Mouse (Mus musculus) frontal cortex, postnatal 36 days (tissue): ENCODE results near the gene Yy1.
A peak's percentile ranks its signal among the peaks of the same experiment; 100 is the strongest.

ENCODE experiments used
- DNase-seq, 2 experiments: peaks; one replicate each; pipeline ENCODE4 v3.0.0; 2022; ENCODE audit warnings: low spot score in 2 of 2

Gene Yy1

DNA sequence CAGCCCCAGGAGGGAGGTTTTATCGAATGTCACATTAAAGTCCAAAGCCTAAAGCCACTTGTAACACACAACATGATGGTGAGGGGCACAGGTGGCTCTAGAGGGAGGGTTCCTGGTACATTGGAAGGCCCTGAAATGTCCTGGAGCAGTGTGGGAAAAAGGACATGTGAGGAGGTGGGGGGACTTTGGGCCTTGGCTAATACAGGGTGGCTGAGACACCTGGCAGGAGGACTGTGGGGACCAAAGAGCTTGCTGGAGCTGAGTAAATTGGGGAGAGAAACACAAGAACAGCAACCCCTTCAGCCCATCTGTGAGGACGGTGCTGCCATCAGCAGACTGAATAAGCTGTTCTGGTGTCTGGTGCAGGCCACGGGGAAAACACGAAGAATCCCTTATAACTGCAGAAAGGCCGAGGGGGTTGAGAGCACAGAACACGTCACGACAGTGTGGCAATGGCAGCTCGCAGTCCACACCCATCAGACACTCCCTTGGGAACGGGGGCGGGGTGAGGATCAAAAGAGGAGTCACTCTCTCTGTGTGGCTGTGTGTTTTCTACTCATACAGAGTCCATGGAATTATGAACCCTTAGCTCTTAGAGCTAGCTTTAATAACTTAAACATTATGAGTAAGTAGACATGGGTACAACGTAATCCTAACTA, 24.4 kb upstream of the Yy1 start:
- no peak for DNase-seq

DNA sequence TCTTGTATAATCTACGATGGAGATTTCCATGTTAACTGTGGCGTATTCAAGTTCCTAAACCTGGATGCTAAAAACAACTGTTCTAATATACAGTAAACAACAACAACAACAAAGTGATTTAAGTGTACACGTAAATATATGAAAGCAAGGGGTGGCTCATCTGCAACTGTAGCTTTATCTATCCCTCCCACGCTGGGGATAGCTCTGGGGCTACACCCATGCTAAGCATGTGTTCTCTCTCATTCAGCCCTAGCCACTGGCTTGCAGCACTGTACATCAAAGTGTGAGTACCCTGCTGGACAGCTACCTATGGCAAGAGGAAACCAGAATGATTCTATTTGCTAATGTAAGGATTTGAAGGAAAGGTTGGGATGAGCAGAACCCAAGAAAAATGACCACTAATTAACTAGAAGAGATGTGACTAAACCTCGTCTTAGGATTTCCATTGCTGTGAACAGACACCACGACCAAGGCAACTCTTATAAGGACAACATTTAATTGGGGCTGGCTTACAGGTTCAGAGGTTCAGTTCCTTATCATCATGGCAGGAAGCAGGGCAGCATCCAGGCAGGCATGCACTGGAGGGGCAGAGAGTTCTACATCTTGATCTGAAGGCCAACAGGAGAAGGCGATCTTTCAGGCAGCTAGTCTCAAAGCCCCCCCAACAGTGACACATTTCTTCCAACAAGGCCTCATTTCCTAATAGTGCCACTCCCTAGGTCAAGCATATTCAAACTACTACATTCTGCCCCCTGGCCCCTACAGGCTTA, 12.5 kb upstream of the Yy1 start:
- DNase-seq = no peak

DNA sequence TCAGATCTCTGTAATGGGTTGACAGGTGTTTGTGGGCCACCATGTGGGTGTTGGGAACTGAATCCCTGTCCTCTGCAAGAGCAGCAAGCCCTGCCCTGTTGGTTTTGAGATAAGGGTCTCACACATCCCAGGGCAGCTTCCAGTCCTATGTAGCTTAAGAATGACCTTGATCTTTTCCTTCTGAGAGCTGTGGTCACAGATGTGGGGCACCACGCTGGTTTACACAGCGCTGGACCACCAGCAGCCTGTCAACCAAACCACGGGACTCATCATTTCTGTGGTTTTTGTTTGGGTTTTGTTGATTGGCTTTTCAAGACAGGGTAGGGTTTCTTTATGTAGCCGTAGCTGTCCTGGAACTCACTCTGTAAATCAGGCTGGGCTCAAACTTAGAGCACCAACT, 7.6 kb upstream of the Yy1 start:
- no peak for DNase-seq

DNA sequence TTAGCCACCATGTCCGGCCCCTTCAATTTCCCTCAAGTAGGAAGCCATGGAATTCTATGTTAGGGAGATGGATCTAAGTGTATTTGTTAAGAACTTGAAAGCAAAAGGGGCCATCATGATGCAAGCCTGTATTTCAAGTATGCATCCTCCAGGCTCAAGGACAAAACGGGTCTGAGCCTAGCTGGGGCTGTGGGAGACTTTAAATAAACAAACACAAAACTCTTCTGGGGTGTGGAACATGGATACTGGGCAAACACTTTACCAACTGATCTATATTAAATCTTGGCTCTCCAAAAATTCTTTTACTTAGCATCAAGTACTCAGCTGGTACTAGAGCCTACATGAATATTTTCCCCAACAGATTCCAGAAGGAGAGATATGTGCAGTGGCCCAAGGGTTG, 5.4 kb upstream of the Yy1 start:
- DNase-seq = no peak

DNA sequence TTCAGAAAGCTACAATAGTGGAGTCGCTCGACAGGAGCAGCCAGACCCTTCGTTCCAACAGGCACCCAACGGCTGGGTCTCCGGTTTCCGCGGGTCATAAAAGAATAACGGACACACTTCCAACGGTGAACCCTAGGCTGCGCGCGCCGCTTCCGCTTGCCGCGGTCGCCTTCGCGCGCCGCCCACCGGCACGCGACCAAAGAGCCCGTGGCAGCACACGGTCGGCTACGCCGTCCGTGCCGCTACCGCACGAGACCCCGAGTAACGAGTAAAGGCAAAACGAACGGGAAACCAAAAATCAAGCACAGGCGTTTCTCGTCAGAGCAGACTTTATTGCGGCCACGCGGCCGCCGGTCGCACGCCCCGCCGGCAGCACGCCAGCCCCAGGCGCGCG, 624 bp upstream of the Yy1 start:
- peak; percentile 68 to 80 for DNase-seq

DNA sequence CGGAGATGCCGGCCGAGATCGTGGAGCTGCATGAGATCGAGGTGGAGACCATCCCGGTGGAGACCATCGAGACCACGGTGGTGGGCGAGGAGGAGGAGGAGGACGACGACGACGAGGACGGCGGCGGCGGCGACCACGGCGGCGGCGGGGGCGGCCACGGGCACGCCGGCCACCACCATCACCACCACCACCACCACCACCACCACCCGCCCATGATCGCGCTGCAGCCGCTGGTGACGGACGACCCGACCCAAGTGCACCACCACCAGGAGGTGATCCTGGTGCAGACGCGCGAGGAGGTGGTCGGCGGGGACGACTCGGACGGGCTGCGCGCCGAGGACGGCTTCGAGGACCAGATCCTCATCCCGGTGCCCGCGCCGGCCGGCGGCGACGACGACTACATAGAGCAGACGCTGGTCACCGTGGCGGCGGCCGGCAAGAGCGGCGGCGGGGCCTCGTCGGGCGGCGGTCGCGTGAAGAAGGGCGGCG, 724 bp downstream of the Yy1 start:
- DNase-seq = peak; percentile 19 to 26

DNA sequence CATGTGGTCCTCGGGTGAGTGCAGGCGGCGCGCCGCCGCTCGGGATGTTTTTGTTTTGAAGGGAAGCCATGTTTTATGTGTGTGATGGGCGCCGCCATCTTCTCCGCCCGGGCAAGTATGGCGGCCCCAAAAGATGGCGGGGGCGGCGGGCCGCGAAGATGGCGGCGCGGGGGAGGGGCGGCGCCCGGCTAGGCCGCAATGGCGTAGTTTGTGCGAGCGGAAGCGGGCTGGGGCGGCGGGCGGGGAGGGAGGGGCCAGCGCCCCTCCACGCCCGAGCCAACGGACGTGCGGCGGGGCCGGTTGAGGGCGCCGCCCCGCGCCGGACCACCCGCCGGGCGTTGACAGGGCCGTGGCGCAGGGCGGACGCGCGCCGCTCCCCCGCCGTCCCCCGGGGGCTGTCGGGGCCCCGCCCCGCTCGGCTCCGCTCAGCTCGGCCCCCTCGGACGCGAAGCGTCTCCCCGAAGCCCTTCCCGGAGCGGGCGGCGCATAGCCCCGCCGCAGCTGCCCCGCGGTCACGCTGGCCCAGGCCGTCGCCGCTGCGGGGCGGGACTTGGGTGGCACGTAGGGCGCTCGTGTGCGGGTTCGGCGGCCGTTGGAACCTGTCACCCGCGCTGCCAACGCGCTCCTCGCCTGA, 1.4 kb downstream of the Yy1 start:
- peak; percentile 71 to 73 for DNase-seq

DNA sequence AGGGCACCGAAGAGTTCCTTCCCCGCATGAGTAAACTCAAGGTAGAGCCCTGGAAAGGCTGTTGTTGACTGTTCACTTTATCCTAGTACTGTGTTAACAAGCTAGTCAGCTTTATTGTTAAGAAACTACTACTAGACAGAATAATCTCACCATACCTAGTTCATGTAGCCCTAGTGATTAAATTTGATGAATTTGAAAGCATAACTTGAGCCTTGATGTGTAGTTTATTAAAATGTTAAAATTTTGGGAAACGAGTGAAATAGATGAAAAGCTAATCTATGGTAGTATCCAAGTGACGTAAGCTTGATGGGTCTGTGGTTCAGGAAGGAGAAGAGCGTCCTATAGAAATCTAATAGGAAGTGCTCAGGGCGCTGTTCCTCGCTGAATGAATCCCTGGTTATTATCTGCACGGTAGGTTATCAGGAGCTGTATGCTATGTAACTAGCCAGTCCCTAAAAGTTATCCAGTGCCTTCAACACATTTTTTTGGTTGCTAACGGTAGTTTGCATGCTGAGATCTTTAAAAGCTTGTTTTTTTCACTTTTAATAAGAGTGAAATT, 2.3 kb downstream of the Yy1 start:
- DNase-seq = no peak

DNA sequence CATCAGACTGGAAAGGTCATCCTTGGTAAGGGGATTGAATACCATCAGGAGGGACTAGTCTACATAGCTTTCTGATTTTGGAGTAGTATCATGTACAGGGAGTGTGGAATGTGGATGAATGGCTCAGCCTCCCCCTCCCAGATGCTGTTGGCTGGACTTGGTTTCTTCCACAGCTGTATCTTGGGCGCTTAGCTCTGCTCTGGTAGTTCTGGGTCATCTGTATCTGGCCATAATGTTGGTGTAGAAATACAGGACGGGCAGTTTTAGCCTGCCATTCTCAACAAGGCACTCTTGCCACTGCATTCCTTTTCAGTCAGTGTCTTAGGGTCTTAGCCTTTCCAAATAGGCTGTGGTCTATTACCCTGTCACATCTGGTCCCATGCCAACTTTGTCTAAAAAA, 8.8 kb downstream of the Yy1 start:
- DNase-seq = no peak

DNA sequence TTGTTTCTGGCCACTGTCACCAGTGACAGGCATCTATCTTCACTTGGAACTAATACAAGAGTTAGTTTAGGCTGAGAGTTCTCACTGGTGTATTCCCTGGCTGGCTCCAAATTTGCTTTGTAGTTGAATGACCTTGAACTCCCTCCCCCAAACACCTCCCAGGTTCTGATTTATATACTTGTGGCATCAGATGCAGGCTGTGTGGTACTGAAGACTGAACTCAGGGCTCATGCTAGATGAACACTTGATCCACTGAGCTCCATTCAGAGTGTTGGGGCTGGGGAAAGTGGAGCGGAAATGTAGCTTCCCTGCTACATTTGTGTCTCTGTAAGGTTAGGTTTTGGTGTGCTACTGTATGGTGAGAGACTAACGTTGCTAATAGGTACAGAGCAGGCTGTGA, 11.6 kb downstream of the Yy1 start:
- no peak for DNase-seq

DNA sequence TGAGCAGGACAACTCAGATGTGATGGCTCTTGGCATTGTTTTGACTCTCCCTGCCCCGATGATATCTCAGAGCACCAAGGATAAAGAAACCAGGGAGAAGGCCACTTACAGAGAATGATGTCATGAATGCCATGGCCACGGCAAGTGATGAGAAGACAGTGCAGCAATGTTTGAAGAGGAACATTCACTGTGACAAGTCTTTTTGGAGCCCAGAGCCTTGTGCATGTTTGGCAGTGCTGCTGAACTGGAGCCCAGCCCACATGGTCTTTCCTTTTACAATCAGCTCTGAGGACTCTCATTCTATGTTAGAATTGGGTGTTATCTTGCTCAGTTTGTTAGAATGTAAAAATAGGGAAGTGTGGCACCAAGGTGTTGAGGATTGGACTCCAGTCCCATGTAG, 15.7 kb downstream of the Yy1 start:
- DNase-seq = no peak

DNA sequence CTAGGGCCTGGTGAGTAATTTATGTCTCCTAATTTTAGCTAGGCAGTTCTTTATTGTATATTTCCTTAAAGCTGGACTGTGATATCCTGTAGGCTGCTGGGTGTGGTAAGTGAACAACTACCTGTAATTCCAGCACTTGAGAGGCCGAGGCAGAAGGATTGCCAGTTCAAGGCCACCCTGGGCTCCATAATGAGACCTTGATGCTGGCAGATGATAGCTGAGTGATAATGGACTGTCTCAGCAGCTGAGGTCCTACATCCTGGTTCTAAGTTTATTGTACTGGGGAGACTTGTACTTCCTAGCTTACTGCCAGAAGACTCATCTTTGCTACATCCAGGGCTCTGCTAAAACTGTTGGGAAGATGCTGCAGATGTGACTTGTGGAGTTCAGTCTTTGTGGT, 17.0 kb downstream of the Yy1 start:
- no peak for DNase-seq

DNA sequence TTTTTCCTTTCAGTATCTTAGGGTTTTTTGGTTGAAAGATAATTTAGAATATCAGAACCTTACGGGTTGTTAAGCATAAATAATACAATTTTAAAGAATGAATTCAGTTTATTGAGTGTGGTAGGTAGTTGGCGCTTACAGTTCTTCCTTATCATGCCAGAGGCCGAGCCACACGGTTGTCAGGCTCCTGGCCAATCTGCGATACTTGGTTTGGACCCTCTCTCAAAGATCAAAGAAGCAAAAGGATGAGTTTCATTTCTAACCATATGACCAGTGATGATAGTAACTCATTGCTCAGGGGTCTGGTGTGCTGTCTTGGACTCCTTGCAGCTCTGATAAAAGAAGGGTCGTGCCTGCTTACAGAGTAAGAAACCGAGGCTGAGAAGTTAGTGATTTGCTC, 17.5 kb downstream of the Yy1 start:
- no peak for DNase-seq

DNA sequence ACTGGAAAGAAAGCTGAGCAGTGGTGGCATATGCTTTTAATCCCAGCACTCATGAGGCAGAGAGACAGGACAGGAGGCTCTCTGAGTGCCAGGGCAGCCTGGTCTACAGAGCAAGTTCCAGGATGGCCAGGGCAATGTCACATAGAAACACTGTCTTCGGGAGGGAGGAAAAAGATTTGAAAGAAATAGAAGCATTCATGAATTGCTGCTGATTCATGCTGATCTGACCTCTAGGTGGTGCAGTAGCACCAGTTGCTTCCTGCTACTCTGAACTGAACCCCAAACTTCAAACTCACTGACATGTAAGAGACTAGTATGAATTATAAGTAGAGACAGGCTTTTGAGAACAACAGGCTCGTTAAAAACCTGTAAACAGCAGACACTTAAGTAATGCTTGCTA, 18.4 kb downstream of the Yy1 start:
- no peak for DNase-seq

DNA sequence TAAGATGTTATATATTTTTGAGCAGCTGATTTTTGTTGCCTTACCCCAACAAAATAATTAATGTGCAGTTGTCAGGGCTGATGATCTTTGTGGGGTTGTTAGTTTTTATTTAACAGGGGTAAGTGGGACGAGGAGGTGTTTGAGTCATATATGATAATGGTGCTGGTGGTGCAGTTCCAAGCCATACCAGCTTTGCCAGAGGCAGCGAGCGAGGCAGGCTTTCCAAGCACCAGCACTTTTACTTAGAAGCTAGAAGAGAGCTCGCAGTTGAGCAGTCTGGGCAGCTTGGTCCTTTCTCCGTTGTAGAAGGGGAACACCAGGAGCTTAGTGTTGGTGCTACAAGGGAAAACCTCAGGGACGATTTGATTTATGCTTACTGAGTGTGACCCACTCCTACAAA, 19.7 kb downstream of the Yy1 start:
- no peak for DNase-seq

DNA sequence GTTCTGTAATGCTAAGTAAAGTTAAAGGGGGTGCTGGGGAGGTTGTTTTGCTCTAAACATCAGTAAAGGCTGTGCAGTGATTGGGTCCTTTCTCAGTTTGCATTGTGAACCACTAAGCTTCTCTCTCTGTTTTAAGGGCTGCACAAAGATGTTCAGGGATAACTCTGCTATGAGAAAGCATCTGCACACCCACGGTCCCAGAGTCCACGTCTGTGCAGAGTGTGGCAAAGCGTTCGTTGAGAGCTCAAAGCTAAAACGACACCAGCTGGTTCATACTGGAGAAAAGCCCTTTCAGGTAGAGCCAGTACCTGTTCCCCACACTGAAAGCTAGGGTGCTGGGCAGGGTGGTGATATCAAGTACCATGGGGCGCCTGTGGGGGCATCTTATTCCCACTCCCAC, 21.7 kb downstream of the Yy1 start:
- DNase-seq = peak in 1 of 2 experiments; percentile 43

DNA sequence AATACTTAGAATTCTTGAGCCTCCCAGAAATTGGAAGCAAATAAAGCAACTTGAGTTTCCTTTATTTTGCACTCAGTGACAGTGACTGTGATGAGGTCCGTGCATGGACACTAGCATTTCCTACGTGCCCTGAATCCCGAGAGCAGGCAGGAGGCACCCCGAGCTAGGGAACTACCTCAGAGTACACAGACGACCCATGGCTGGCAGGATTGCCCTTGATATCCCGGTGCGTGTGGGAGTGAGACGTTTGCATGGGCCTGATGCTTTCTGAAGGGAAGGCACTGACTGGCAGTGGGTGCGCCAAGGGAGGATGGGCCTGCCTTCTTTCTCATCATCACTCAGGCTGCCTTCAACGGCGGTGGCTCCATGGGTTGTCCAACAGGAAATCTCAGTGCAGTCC, 23.8 kb downstream of the Yy1 start:
- DNase-seq = no peak

DNA sequence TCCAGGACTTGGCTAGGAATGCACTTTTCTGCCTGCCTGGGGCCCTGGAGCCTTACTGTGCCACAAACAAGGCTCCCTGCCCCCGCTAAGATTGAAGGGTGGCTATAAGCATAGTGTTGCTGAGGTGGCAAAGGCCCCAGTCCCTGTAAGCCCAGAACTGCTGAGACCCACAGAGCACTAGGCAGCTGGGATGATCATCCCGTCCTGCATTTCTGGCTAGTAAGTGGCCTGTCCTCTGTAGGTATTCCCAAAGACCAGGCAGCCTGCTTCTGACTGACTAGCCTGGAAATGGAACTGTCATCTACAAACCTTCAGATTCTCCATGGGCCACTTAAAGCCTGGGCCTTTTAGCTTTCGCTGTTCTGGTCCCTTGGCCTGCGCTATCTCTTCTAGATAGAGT, 27.7 kb downstream of the Yy1 start:
- DNase-seq = no peak

DNA sequence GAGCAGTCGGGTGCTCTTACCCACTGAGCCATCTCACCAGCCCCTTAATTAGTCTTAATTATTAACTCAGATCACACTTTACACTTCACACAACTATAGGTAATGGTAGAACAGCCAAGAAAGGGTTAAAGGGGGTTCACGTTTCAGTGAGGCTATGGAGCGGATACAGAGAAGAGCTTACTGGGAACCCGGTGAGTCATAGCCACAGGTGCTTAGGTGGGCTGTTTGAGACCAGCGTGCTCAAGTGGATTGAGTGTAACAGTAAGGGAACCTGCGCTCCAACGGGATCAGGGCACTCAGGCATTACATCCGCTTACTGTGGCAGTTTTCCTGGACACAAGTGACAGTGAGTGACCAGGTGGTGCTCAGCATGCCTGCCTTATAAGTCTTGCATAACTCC, 30.3 kb downstream of the Yy1 start:
- DNase-seq = no peak

DNA sequence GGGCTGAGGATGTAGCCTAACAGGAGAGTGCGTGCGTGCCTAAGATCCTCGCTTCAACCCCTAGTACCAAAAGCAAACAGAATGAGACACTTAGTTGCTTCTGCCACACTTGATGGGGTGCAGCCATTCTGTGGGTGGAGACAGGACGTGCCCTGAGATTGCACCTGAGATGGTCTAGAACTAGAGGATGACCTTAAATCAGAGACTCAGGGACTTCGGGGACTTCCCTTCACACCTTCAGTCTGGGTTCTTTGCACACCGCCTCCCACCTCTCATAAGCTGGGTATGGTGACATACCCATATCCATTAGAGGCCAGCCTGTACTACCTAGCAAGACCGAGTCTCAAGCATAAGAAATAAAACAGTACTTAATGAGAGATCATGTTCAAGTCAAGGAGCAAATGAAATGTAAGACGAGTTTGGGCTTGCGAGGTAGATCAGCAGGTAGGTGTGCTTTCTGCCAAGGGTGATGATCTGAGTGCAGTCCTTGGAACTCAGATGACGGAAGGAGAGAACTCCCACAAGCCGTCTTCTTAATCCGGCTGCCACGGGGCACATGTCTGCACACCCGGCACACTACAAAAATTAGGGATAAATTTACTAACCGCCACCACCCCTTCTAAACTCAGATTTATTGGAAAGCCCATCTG, 31.6 kb downstream of the Yy1 start:
- no peak for DNase-seq

DNA sequence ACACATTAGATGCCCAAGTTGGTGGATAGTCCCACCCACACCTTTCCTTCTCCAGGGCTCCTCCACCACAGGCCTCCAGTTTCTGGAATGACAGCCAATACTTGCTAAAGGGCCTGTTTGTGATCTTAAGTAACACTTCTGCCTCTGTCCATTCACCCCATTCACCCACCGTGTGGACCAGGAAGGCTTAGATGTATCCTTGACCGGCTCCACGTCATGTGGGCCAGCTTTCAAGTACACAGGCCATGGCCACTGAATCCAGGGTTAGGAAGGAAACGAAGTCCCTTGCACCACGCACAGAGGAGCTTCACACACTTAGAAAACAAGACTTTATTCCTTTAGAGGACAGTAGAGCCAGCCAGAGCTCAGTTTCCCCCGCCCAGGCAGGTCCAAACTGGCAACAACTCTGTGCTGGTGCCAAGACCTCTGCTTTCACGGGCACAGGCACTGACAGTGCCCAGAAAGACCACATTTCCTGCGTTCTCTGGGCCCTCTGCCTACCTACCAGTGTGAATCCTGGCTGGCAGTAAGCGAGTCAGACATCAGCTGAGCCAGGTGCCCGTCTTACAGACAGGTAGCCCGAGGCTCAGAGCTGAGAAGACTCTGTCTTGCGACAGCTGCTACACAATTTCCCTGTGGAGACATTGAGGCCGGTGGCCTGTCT, 32.9 kb downstream of the Yy1 start:
- no peak for DNase-seq
